Mouse (Mus musculus): Measurements from ENCODE around the gene Krtcap2.

The Krtcap2 gene

DNA sequence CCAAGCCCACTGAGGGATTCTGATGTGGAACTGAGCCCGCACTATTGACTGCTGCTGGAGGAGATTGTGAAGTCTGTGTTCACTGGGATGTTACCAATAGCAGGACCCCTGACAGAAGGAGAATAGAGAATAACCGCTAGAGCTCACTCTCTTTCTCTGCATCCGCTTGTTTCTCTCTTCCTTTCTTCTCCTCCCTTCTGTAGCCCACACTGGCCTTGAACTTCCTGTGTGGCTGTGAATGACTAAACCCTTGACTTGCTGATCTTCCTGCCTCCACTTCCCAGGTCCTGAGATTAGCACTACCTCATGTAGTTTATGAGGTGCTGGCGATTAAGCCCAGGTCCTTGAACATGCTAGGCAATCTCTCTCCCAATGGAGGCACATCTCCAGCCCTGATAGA is 1.7 kb downstream of the Krtcap2 start:
- no peak for DNase-seq (ENCODE audit: low spot score)

DNA sequence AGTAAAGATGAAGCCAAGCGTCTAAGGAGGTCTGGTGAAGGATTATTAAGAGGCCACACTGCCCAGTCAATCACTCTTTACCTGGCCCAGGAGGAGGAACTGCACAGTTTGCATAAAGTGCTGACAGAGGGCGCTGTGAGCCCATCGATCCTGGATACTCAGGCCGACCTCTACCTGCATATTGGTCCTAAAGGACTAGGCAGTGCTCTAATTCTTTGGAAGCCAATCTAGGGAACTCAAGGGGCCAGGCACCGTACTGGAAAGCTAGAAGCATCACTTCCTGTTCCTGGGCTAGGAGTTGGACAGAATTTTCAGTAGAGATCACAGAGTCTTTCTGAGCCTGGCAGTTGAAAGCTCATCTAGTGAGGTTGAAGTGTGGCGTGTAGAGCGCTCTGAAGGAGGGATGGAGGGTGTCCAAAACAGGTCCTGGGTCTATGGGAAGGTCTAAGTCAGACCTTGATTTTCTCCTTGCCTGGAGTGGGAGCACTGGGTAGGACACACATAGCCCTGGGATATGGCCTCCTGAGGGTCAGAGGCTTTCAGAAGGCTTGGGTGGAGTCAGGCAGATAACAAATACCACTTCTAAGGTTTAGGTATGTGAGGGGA is 4.8 kb downstream of the Krtcap2 start:
- peak; percentile 58 for DNase-seq (ENCODE audit: low spot score)

DNA sequence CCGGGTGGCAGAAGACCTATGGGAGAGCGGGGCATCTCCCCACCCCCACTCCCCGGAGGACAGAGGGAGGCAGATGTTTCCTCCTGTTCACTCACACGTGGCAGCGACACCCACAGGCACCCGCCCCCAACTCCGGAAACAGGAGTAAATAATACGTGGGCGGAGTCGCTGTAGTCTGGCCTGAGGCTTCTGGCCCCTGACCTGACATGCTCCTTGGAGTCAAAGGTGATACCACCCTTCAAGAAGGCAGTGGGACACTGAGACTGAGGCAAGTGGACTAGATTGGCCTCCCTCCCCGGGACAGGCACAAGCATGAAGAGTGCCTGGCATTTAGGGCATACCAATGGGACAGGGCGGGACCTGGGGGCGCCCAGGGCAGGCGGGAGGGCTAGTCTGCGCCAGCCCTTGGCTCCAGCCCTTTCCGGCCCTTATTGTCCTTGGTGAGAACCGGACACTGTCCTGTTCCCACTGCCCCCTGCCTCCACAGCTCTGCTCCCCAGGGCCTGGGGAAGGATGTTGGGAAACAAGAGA is 5.7 kb downstream of the Krtcap2 start:
- peak; percentile 49 for DNase-seq (ENCODE audit: low spot score)

DNA sequence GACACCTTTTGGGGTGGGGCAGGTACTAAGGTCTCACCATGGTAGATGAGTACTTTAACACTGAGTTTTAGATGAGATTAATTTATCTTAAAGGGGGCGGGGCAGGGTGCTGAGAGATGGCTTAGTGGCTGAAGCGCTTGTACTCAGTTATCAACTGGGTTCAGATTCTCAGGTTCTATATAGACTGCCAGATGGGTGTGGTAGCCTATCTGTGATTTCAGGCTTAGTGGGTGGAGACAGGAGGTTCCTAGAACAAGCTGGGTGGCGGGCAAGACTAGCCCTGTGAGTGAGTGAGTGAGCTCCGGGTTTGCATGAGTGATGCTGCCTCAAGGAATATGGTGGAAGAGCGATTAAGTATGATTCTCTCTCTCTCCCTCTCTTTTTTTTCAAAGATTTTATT is 9.2 kb downstream of the Krtcap2 start:
- DNase-seq (ENCODE audit: low spot score): no peak

DNA sequence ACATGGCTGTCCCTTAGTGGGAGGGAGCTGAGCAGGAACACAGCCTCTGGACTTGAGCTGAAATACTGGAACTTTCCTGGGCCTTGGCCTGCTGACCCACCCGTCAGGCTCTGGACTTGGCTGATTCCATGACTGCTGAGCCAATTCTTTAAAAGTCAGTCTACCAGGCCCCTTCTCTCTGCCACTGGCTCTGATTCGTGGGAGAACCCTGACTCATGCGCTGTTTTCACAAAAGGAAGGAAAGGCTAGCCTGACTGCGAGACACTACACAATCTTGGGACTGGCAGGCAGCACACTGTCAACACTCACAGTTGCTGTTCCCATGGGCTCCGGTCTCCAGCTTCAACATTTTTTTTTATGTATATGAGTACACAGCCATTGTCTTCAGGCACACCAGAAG is 10.4 kb downstream of the Krtcap2 start:
- no peak for DNase-seq (ENCODE audit: low spot score)

DNA sequence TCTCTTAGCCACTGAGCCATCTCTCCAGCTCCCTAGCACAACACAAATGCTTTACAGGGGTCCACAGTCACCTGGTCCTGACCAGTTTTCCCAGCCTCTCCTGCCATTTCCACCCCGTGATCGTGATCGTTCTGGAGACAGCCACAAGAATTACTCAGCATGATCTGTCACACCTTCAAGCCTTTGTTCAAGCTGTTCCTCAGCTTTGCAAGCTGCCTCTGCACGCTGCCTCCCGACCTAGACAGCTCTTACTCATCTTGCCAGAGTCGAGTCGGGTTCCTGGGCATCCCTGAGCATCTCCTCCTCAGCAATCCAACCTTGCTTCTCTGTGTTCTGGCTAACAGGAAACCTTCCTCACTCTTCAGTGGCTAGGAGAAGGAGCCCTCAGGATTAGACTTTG is 13.3 kb downstream of the Krtcap2 start, which contains the start of gene Dpm3:
Dpm3 (plus strand) TSS at position 283 of the 400 bp plus-strand sequence.
- no peak for DNase-seq (ENCODE audit: low spot score)

DNA sequence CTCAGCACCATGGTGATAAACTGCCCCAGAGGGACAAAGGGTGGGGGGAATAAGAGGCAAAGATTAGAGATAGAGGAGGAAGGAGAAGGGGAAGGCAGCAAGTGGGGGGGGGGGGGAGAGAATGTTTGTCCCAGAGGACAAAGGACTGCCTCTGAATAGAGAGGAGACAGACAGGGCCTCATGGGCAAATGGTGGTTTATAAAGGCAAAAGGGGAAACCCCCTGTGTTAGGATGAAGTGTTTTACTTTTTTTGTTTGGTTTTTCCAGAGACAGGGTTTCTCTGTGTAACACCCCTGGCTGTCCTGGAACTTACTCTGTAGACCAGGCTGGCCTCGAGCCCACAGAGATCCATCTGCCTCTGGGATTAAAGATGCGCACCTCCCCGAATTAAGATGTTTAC is 14.4 kb downstream of the Krtcap2 start:
- no peak for DNase-seq (ENCODE audit: low spot score)

DNA sequence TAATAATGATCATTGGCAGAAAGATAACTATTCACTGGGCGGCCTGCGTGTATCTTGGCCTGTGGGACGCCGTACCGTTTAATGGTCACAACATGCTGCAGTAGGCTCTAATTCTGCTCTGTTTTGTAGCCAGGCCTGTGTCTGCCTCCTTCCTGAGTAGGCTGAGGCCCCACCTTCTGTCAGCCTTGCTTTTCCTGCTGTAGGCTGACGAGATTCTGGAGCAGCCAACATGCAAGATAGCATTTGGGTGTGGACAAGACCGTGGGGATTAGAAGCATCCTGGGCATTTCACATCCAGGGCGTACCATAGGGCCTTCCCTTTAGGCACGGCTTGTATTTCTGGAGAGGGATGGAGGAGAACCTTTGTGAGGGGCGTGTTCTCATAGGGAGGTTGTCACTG is 16.7 kb downstream of the Krtcap2 start:
- DNase-seq (ENCODE audit: low spot score): no peak

DNA sequence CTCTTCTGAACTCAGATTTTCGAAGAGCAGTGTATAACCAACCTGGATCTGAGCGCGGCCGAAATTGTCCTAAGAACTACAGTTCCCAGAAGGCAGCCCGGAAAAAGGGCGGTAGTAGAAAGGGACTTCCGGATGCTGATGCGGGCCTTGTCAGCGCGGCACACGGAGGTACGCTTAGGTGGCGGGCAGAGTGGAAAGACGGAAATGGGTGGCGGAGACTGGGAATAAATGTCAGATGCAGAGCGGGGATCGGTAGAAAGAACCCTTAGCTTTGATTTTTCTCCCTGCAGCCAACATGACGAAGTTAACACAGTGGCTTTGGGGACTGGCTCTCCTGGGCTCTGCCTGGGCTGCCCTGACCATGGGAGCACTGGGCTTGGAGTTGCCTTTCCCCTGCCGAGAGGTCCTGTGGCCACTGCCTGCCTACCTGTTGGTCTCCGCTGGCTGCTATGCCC is 20.7 kb downstream of the Krtcap2 start:
- DNase-seq (ENCODE audit: low spot score): peak; percentile 82

DNA sequence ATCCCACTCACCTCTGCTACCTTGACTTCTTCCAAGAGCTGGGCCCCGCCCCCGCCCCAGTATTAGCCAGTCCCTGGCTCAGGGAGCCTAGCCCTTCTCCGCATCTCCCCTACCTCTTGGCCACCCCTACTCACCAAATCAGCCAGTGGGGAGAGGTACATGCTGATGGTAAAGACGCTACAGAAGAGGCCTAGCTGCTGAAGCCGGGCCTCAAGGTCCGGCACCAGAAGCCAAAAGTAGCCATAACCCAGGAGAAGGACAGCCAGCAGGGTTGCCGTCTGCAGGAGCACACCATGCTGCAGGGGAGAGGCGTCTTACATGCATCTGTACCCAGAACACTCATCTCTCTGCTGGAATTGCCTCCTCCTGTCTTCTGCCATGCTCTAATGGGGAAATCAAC is 23.1 kb downstream of the Krtcap2 start:
- DNase-seq (ENCODE audit: low spot score): no peak

DNA sequence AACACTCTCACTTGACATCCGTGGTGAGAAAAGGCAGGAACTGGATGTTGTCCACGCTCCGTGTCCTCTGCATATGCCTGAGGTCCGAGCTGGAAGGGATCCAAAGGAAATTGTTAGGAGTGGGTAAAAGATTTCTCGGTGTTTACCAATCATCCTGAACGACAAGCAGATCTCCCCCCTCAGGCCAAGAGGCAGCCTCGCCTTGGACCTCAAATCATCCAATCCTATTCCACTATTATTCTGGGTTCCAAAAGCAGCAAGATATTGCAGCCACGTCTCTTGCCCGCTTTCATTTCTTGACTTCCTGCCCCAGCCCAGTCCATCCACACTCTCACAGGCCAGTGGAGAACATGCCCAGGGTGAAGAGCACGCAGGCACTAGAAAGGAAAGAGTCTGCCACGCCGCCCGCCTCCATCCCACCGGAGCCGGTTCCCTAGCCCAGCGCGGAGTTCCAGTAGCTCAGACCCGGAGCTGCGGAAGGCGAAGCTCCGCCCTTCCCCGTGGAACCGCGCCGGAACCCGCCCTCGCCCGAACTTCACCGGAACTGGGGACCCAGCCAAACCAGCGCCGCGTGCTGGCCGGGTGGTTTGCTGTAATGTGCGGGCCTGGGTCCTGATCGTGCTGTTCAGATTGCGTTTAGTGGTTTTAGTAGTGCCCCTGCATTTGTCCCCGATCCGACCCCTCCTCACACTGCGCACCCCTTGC is 24.4 kb downstream of the Krtcap2 start, which contains the start of gene Slc50a1:
Slc50a1 (minus strand) TSS at position 520 of the 705 bp plus-strand sequence.
- peak; percentile 70 for DNase-seq (ENCODE audit: low spot score)

DNA sequence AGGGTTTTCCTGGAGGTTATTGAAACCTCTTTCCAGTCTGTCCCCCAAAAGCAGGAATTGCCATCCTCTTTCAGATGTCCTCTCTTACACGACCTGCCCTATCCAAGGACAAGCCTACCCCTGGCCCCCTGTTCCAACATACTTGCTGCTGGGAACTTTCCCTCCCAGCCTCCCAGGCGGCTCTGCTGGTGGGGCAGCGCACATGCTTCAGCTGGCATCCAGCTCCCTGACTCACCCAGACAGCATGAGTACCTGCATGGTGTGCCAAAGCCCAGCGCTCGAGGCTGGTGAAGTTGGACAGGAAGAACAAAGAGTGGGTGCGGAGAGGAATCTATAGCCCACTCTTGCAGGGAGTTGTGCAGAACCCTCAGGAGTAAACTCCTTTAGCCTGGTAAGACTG is 25.1 kb downstream of the Krtcap2 start:
- no peak for DNase-seq (ENCODE audit: low spot score)

DNA sequence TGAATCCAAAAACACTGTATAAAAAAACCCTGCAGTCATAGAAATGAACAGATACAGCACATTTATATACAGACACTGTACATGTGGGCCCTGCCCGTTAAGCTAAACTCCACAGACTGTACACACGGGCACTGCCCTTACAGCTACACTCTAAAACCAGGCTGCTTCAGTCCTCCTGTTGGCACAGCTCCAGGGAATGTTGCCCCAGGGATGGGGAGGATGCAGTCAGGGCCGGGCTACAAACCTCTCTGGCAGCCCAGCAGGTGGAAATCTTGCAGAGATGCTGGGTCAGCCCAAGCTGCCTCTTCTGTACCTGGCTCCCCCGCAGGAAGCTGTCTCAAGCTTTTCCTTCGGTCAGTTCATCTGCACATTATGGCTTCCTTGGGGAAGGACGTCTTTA is 26.0 kb downstream of the Krtcap2 start:
- DNase-seq (ENCODE audit: low spot score): no peak

DNA sequence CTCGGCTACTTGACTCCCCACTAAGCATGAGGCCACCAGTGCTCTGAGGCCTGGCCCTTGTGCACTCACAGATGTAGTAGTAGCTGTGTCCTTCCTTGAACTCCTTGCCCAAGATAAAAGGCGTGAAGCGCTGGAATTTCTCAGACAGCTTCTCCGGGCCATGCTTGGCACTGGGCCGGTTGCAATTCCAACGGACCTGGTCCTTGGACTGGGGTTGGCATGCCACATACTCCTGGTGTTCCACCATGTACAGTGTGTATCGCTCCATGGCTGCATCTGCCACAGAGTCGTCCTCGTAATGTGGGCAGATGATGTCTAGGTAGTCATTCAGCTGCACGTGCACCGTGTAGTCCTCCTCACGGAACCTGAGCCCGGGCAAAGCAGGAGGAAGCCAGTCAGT is 30.3 kb downstream of the Krtcap2 start:
- no peak for DNase-seq (ENCODE audit: low spot score)

DNA sequence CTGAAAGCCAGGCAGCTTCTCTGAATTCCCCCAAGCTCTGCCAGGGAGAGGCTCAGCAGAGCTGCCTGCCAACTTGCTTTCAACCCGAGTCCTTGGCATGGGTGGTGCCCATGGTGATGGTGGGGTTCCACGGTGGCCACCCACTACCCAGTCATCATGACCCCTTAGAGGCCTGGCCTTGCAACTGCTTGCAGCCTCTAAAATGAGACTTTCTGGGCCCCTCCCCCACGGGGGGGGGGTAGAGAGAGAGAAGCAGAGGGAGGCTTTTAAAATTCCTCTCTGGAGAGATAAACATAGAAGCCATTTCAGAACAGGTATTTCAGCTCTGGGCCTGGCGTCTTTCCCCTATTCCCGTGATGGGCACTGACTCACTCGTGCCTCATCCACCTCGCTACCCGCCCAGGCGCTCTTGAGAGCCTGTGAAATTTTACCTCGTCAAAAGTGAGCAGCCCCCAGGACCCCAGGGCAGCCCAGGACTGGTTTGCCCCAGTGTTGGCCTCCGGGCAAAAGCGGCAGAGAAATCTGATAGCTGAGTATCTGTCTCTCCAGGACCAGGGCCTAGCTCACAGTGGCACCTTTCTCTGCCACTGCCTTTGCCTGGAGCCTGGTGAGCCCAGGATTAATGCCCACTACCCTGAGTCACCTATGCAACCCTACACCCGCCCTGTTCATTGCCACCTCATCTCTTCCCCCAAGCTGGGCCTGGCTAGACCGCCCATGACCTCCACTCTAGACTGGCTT is 31.7 kb downstream of the Krtcap2 start:
- no peak for DNase-seq (ENCODE audit: low spot score)

DNA sequence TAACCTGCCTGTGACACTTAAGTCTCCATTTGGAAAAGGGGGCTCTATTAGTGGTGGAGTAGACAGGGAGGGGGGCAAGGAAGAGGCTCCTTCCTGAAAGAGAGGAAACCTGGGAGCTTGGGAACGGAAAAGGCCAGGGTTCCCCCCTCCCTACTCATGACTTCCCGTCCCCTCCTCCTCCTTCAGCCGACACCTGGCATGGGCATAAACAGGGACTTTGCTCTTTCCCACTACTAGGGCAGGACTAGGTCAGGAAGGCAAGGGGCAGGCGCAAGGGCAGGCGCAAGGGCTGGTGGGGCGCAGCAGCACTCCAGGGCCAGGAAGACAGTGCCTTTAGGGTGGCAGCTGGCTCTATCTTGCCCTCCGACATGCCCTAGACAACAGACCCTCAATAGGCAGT is 32.3 kb downstream of the Krtcap2 start:
- no peak for DNase-seq (ENCODE audit: low spot score)

DNA sequence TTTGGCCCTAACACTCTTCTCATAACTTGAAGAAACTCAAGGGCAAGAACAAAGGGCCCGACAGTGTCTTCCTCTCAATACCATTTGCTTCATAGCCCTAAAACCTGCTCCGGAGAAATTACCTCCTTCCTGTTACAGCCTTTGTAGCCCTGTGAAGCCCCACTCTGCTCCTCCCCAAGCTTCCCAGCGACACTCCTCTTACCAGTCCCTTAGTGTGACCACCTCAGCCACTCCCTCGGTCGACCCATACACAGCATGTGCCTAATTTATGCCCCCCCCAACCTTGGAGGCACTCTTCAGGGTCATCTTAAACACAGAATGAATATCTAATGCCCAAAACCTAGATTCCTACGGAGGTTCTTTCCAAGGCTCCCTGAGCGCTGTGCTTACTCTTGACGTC is 32.9 kb downstream of the Krtcap2 start:
- no peak for DNase-seq (ENCODE audit: low spot score)

DNA sequence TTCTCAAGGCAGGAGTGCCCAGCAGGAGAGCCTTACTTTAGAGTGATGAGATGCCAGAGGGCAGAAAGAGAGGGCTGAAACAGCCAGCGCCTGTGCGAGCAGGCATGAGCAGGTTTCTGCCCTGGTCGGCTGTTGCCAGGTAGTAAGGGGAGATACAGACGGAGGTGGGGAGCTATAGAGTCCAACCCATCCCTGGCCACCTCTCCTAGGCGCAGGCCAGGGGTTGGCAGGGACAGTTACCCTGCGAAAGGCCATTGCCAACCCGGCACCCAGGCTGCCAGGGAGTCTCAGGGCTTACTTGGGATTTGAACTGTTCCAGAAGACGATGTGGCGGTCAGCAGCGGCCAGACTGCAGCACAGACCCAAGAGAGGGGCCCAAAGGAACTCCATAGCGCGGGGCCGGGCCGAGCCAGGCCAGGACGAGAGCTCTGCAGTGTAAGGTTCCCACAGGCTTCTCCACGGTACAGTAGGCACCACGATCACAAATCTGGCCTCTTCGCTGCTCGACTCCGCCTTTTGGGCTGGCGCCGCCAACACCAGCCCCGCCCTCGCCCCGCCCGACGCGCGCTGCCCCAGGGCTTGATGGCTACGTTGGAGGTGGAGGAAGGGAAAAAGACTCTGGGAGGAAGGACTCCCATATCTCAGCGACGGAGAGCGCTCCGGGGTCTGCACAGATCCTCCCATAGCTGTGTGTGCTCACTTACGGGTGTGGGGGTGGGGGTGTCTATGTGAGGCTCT is 33.6 kb downstream of the Krtcap2 start:
- peak; percentile 37 for DNase-seq (ENCODE audit: low spot score)

DNA sequence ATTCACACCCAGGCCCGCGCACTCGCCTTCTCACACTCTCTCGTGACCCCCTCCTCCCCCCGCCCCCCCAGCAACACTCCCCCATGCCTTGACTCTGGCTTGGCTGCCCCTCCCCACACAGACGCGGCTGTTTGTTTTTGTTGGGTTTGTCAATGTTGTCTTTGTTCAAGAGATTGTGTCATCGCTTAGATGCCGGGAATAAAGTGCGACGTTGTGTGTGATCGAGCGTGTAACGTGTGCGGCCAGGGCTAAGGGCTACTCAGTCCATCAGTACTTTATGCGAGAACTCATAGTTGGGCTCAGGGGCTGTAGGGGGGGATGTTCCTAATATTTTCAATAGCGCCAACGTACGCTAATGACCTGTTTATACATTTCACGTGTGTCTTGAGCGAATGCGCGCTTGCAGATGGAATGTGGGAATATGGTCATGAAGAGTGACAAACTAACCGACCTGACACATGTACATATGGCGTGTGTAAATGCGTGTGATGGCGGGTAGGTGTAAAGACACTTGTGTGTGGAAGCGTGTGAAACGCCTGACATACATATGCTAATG is 34.4 kb downstream of the Krtcap2 start:
- no peak for DNase-seq (ENCODE audit: low spot score)

DNA sequence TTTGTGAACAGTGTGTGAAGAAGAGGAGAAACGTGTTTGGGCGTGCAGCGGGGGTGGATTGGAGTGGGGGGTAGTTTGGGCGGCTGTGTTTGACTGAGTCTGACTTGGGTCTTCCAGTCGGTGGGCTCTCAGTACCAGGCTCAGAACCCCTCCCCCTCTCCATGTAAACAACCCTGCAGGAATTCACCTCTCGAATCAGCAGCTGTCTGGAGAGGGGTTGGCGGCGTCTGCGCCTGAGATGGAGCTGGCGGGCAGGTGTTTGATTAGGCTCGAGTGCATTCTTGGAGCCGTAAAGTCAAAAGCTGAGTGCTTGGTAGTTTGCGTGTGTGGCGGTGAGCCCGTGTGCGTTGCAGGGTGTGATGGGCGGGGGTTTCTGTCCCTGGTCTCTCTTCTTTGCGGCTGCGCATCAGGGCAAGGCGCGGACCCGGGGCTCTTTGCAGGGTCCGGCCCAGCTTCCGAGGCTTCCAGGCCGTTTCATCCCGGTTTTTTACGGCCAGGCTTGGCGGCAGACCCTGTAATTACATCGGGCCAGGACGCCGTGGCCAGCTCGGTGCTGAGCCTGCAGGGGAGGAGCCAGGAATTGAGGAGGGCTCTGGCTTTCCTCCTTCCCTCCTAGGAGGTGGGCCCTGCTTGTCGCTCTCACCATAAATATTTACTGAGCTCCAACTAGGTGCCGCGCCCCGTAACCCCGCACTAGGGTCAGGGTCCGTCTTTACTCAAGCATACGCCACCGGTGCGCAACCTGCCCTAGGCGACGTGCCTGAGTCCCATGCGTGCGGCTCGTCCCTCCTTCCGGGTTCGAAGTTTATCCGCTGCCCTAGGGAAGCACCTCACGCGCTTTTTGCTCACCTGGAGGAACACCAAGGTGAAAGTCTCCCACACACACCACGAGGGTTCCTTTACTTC is 35.1 kb downstream of the Krtcap2 start, which contains the start of gene Efna1:
Efna1 (minus strand) TSS at position 537 of the 906 bp plus-strand sequence.
- peak; percentile 18 for DNase-seq (ENCODE audit: low spot score)
